Mouse (Mus musculus): Measurements from ENCODE around the gene Ksr2. TPM values are rescaled to one million over a fixed set of nuclear protein-coding genes. Genes with fewer than 3 reads are reported as not detected.

Gene Ksr2
- total and polyA plus RNA-seq, 3 experiments = not detected

- DNase-seq (ENCODE audit: low read depth, low spot score) = no peak
- Histone ChIP-seq H3K27me3 (ENCODE audit: control insufficient read depth in 1 of 2, insufficient read depth in 2 of 2, low read length in 2 of 2) (no peaks in the 10 kb centered on the region), H3K4me1 (ENCODE audit: control insufficient read depth in 1 of 2, insufficient read depth in 2 of 2, low read length in 2 of 2) (no peaks in the 10 kb centered on the region), H3K27ac (ENCODE audit: control insufficient read depth, low read depth, low read length) (no peak overlapping the region), H3K36me3 (ENCODE audit: control insufficient read depth in 1 of 2, insufficient read depth in 2 of 2, low read length in 2 of 2) (no peaks in the 10 kb centered on the region), H3K9ac (ENCODE audit: control insufficient read depth, low read depth, low read length, poor library complexity, severe bottlenecking) (no peak overlapping the region), H3K9me3 (replicated peaks; ENCODE audit: insufficient read depth, low read length) (no peaks in the 10 kb centered on the region), H3K4me3 (ENCODE audit: control insufficient read depth in 1 of 2, insufficient read depth in 1 of 2, low read depth in 2 of 2, low read length in 2 of 2) (no peak overlapping the region), H3K79me2 (ENCODE audit: control insufficient read depth, insufficient read depth, low read length, poor library complexity) (no peaks in the 10 kb centered on the region)
- TF ChIP-seq HCFC1 (IDR thresholded peaks at IDR 0.05; ENCODE audit: low read depth, low read length) (no peak), MAFK (IDR thresholded peaks at IDR 0.05; ENCODE audit: borderline replicate concordance, low read depth, low read length) (no peak), GABPA (IDR thresholded peaks at IDR 0.05; ENCODE audit: low read depth, low read length) (no peak)
These were observed 67.8 kb downstream of the Ksr2 start for GRCm38 (mm10) chr5:117481586-117481985.

- TF ChIP-seq HCFC1 (IDR thresholded peaks at IDR 0.05; ENCODE audit: low read depth, low read length) (no peak), ZC3H11A (IDR thresholded peaks at IDR 0.05; ENCODE audit: low read depth, low read length) (no peak), MYB (IDR thresholded peaks at IDR 0.05; ENCODE audit: low read depth, low read length) (no peak)
- Histone ChIP-seq H3K9ac (ENCODE audit: control insufficient read depth, low read depth, low read length, poor library complexity, severe bottlenecking) (no peak overlapping the region), H3K79me2 (ENCODE audit: control insufficient read depth, insufficient read depth, low read length, poor library complexity) (no peaks in the 10 kb centered on the region), H3K9me3 (replicated peaks; ENCODE audit: insufficient read depth, low read length) (no peaks in the 10 kb centered on the region), H3K27me3 (ENCODE audit: control insufficient read depth in 1 of 2, insufficient read depth in 2 of 2, low read length in 2 of 2) (no peaks in the 10 kb centered on the region), H3K4me1 (ENCODE audit: control insufficient read depth in 1 of 2, insufficient read depth in 2 of 2, low read length in 2 of 2) (no peaks in the 10 kb centered on the region), H3K36me3 (ENCODE audit: control insufficient read depth in 1 of 2, insufficient read depth in 2 of 2, low read length in 2 of 2) (no peaks in the 10 kb centered on the region), H3K27ac (ENCODE audit: control insufficient read depth, low read depth, low read length) (no peak overlapping the region), H3K4me3 (ENCODE audit: control insufficient read depth in 1 of 2, insufficient read depth in 1 of 2, low read depth in 2 of 2, low read length in 2 of 2) (no peak overlapping the region)
- DNase-seq (ENCODE audit: low read depth, low spot score) = no peak
These were observed 68.2 kb downstream of the Ksr2 start for GRCm38 (mm10) chr5:117482013-117482412.

- Histone ChIP-seq H3K79me2 (ENCODE audit: control insufficient read depth, insufficient read depth, low read length, poor library complexity) (no peaks in the 10 kb centered on the region), H3K36me3 (ENCODE audit: control insufficient read depth in 1 of 2, insufficient read depth in 2 of 2, low read length in 2 of 2) (no peaks in the 10 kb centered on the region), H3K4me3 (ENCODE audit: control insufficient read depth in 1 of 2, insufficient read depth in 1 of 2, low read depth in 2 of 2, low read length in 2 of 2) (no peak overlapping the region), H3K9me3 (replicated peaks; ENCODE audit: insufficient read depth, low read length) (no peaks in the 10 kb centered on the region), H3K27me3 (ENCODE audit: control insufficient read depth in 1 of 2, insufficient read depth in 2 of 2, low read length in 2 of 2) (no peaks in the 10 kb centered on the region), H3K9ac (ENCODE audit: control insufficient read depth, low read depth, low read length, poor library complexity, severe bottlenecking) (no peak overlapping the region), H3K27ac (ENCODE audit: control insufficient read depth, low read depth, low read length) (no peak overlapping the region), H3K4me1 (ENCODE audit: control insufficient read depth in 1 of 2, insufficient read depth in 2 of 2, low read length in 2 of 2) (no peaks in the 10 kb centered on the region)
- peak; percentile 55 for DNase-seq (ENCODE audit: low read depth, low spot score)
- TF ChIP-seq SIN3A (IDR thresholded peaks at IDR 0.05; ENCODE audit: low read length) = no peak
- no peak for TF ChIP-seq MYB (IDR thresholded peaks at IDR 0.05; ENCODE audit: low read depth, low read length)
- no peak for TF ChIP-seq POLR2AphosphoS5 (IDR thresholded peaks at IDR 0.05; ENCODE audit: borderline replicate concordance, low read depth, low read length)
- TF ChIP-seq JUND (IDR thresholded peaks at IDR 0.05; ENCODE audit: low read depth, low read length) = no peak
- TF ChIP-seq ZKSCAN1 (IDR thresholded peaks at IDR 0.05; ENCODE audit: low read depth, low read length) = no peak
- no peak for TF ChIP-seq ZC3H11A (IDR thresholded peaks at IDR 0.05; ENCODE audit: low read depth, low read length)
- TF ChIP-seq POLR2AphosphoS2 (IDR thresholded peaks at IDR 0.05; ENCODE audit: low read length) = no peak
- TF ChIP-seq TBP (IDR thresholded peaks at IDR 0.05; ENCODE audit: low read depth, low read length) = no peak
- TF ChIP-seq TCF12 (IDR thresholded peaks at IDR 0.05; ENCODE audit: low read depth, low read length) = no peak
- no peak for TF ChIP-seq EP300 (IDR thresholded peaks at IDR 0.05; ENCODE audit: low read depth in 1 of 2, low read length in 2 of 2)
- no peak for TF ChIP-seq ZNF384 (IDR thresholded peaks at IDR 0.05; ENCODE audit: low read depth, low read length)
- TF ChIP-seq NELFE (IDR thresholded peaks at IDR 0.05; ENCODE audit: low read depth, low read length) = no peak
- TF ChIP-seq ETS1 (IDR thresholded peaks at IDR 0.05; ENCODE audit: low read depth, low read length) = no peak
- TF ChIP-seq USF2 (IDR thresholded peaks at IDR 0.05; ENCODE audit: borderline replicate concordance in 1 of 2, insufficient read depth in 1 of 2, low read depth in 1 of 2, low read length in 2 of 2) = no peak
- TF ChIP-seq GATA1 (IDR thresholded peaks at IDR 0.05; ENCODE audit: low read depth, low read length) = no peak
- TF ChIP-seq MAX (IDR thresholded peaks at IDR 0.05; ENCODE audit: low read length) = no peak
- TF ChIP-seq MAFK (IDR thresholded peaks at IDR 0.05; ENCODE audit: borderline replicate concordance, low read depth, low read length) = no peak
- no peak for TF ChIP-seq POLR2A (IDR thresholded peaks at IDR 0.05; ENCODE audit: control insufficient read depth in 1 of 2, insufficient read depth in 1 of 2, low read depth in 1 of 2, low read length in 2 of 2, poor library complexity in 1 of 2)
- TF ChIP-seq HCFC1 (IDR thresholded peaks at IDR 0.05; ENCODE audit: low read depth, low read length) = no peak
- no peak for TF ChIP-seq MEF2A (IDR thresholded peaks at IDR 0.05; ENCODE audit: extremely low read depth, insufficient replicate concordance, low read depth, low read length, poor library complexity, severe bottlenecking)
These were observed 71.6 kb downstream of the Ksr2 start for GRCm38 (mm10) chr5:117485411-117485810.
